Mouse (Mus musculus) layer of hippocampus, postnatal 25 days (tissue): ENCODE results near the gene Plekho2. TPM values are rescaled to one million over a fixed set of nuclear protein-coding genes. Genes with fewer than 3 reads are reported as not detected.

ENCODE experiments used
- DNase-seq, 2 experiments: peaks; one replicate each; pipeline ENCODE4 v3.0.0; 2022; ENCODE audit warnings: mixed read lengths in 2 of 2, low spot score in 1 of 2; ENCODE audit errors: extremely low spot score in 1 of 2
- total RNA-seq, 2 experiments: library from RNA; stranded (reverse); gene quantifications; 2 replicates each; pipeline ENCODE4 v1.2.3; 2021

The Plekho2 gene
- total RNA-seq, 2 experiments from 2014 or later: 11.3 to 13.7 TPM

DNA sequence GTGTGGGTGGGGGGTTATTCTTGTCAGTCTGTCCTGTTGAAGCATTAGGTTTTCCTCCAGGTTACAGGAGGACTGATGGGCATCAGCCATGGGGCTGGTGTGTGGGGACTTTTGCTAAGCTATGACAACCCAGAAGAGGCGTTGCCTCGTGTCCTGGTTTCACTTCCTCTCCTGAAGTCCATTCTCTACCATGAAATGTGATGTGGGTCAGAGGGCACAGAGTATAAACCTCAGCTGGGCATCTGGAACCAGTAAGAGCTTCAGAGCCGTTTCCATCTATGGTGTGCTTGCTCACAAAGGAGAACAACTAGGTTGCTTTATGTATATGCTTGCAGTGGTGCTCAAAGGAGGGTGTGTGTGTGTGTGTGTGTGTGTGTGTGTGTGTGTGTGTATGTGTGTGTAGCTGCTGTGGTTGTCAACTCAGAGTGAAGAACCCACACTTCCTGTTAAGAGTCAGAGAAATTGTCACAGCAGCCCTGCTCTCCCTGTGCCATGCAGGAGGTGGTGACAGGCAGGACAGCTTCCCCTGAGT is 44.6 kb downstream of the Plekho2 start:
- no peak for DNase-seq

DNA sequence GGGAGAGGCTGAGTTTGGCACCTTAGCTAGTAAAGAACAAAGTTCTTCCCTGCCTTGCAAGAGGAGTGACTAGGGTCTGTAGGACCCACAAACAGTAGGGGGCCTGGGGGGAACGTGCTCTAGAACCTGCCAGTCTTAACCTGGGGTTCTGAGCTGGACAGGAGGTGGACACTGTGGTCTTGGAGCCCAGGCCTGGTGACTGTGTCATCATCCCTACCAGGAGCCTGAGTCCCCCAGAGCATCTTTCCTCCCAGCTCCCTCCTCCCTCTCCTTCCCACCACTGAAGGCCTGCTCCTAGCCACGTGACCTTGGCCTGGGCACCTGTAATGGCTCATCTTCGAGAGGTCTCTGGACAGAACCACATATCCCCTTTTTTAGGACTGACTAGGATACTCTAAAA is 45.7 kb downstream of the Plekho2 start:
- no peak for DNase-seq

- DNase-seq: no peak
Measured at GRCm38 (mm10) chr9:65532986-65533385, 46.9 kb downstream of the Plekho2 start.

GRCm38 (mm10) chr9:65531283-65531682 is 48.6 kb downstream of the Plekho2 start:
- no peak for DNase-seq

GRCm38 (mm10) chr9:65529659-65530058 is 50.2 kb downstream of the Plekho2 start:
- no peak for DNase-seq

GRCm38 (mm10) chr9:65528417-65529038 is 51.3 kb downstream of the Plekho2 start:
- DNase-seq: no peak

GRCm38 (mm10) chr9:65525445-65526195 is 54.2 kb downstream of the Plekho2 start:
- no peak for DNase-seq

- peak; percentile 68 to 83 for DNase-seq
Measured at GRCm38 (mm10) chr9:65523611-65524364, 56.1 kb downstream of the Plekho2 start.

DNA sequence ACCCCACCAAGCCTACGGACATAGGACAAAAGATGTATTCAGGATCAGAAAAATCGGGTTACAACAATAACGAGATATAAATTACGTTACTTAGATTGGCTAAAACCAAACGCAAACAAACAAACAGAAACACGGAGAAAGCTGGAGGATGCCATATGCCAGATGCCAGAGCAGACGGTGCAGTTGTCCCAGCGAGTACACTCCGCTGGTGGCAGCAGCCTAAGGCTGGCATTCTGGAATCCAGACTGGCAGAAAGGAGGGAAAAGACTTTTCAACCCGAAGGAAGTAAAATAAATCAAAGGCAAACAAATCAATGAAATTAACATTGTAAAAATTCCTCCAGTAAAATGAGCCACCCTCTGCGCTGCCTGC is 59.3 kb downstream of the Plekho2 start:
- DNase-seq: peak; percentile 26 to 32

DNA sequence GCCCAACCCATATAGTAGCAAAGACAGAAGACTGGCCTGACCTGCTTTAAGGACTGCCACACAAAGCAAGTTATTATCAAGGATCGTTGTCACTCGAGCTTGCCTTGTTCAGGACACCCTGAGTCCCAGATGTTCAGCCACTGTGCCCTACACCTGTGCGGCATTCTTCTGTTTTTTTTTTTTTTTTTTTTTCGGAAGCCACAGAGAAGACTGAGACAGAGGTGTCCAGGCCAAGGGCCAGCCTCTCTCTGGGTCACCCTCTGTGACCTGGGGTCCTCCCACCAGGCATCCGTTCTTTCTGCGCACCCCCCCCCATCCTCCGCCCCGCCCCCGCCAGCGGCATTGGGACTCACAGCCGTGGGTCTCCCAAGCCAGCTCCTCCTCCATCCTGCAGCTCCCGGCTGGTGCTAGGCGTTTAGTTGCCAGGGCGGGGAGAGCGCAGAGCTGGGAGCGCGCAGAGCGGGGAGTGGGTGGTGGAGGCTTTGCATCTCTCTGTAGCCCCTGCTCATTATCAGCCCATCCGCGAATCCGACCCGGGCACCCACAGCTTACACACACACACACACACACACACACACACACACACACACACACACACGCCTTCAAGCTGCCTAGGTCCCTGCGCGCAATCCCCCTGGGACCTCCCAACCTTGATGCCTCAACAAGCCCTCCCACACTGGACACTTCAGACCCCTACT is 59.9 kb downstream of the Plekho2 start, which contains the start of gene Ankdd1a:
Gene Ankdd1a, minus strand, starts transcription at position 387 of the 698 bp plus-strand sequence.
- peak; percentile 28 to 58 for DNase-seq

DNA sequence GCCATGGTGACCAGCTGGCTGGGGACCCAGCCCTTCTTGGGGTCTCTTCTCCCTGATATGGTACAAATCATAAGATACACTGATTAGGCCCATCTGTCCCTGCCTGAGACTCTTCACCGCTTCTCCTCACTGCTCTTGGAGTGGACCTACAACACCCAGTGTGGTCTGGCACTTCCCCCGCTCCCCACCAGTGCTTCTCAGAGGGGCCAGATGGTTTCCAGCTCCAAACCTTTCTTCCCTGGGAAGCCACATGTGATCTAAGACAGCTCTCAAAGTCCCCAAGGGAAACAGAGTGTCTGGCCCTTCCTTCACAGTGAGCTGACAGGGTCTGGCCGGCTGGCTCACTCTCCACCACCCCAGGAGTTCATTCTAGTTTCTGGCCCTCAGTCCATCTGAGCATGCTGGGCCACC is 65.0 kb downstream of the Plekho2 start:
- no peak for DNase-seq

- DNase-seq: no peak
Measured at GRCm38 (mm10) chr9:65514431-65514830, 65.4 kb downstream of the Plekho2 start.

GRCm38 (mm10) chr9:65512520-65512919 is 67.3 kb downstream of the Plekho2 start:
- no peak for DNase-seq

DNA sequence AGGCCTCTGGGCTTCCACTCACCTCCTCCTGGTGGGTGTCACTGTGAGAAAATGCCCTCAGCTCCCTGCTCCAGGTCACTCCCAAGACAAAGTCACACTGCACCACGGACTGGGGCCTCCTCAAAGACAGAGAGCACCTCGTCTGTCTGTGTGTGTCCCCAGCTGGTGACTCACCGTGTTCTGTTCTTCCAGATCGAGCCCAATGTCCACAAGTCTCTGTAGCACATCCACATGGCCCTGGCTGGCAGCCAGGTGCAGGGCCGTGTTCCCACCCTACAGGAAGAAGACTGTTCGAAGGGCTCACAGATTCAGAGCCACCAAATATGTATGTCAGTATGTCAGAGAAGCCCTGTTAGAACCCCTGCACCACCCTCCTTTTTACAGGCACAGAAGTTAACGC is 71.4 kb downstream of the Plekho2 start:
- no peak for DNase-seq

GRCm38 (mm10) chr9:65502721-65503505 is 76.9 kb downstream of the Plekho2 start:
- no peak for DNase-seq

Other genes with a start within 250 kb of the Plekho2 start
- 10 to 100 TPM; 25.0 to 25.7 TPM for gene Pdcd7, start 233.9 kb downstream of the Plekho2 start, total RNA-seq
- 1 to 10 TPM; 2.0 to 2.5 TPM for gene Ubap1l, start 219.0 kb downstream of the Plekho2 start, total RNA-seq
- under 1 TPM; 0.17 to 0.40 TPM for gene Kbtbd13, start 188.4 kb downstream of the Plekho2 start, total RNA-seq
- 1 to 10 TPM; 3.0 to 4.3 TPM for gene Rasl12, start 181.5 kb downstream of the Plekho2 start, total RNA-seq
- not detected for gene Slc51b, start 157.1 kb downstream of the Plekho2 start, total RNA-seq
- gene Mtfmt, start 144.3 kb downstream of the Plekho2 start, total RNA-seq: 10 to 100 TPM; 15.5 to 20.3 TPM
- 10 to 100 TPM; 29.6 to 39.8 TPM for gene Spg21, start 119.1 kb downstream of the Plekho2 start, total RNA-seq
- 1 to 10 TPM; 3.3 to 3.8 TPM for gene Ankdd1a, start 59.8 kb downstream of the Plekho2 start, total RNA-seq
- gene Pif1, start 7.1 kb upstream of the Plekho2 start, total RNA-seq: under 1 TPM; 0.07 to 0.19 TPM
- gene Rbpms2, start 49.6 kb upstream of the Plekho2 start, total RNA-seq: 1 to 10 TPM; 2.8 to 2.9 TPM
- 100 to 1,000 TPM; 199 to 217 TPM for gene Oaz2, start 88.0 kb upstream of the Plekho2 start, total RNA-seq
- gene Zfp609, start 247.5 kb upstream of the Plekho2 start, total RNA-seq: 10 to 100 TPM; 42.9 to 54.3 TPM